Mouse (Mus musculus) limb, embryonic 13.5 days (tissue): ENCODE results near the gene Fam189a1. TPM values are rescaled to one million over a fixed set of nuclear protein-coding genes. Genes with fewer than 3 reads are reported as not detected.
A peak's percentile ranks its signal among the peaks of the same experiment; 100 is the strongest.

Source experiments
- ATAC-seq: fragments of 200-750 bp; cut with Nextera tagmentation; 2 replicates; pipeline ENCODE4 v1.8.0; 2017; ENCODE audit warnings: low read depth, moderate number of reproducible peaks, moderate TSS enrichment; ENCODE audit not compliant: low FRiP score
- H3K27ac ChIP-seq: fragments of 300-500 bp; sonication (generic); 2 replicates; pipeline ENCODE4 v1.5.1; 2015; ENCODE audit warnings: inconsistent platforms, mild to moderate bottlenecking, moderate library complexity
- H3K27me3 ChIP-seq: fragments of 300-500 bp; sonication (generic); 2 replicates; pipeline ENCODE4 v1.6.1; 2015; ENCODE audit warnings: mild to moderate bottlenecking, inconsistent platforms
- H3K36me3 ChIP-seq: fragments of 300-500 bp; sonication (generic); 2 replicates; pipeline ENCODE4 v1.6.1; 2015; ENCODE audit warnings: inconsistent platforms, mild to moderate bottlenecking, moderate library complexity
- H3K4me1 ChIP-seq: fragments of 300-500 bp; sonication (generic); 2 replicates; pipeline ENCODE4 v1.6.1; 2015; ENCODE audit warnings: inconsistent platforms
- H3K4me2 ChIP-seq: fragments of 300-500 bp; sonication (generic); replicated peaks from 2 replicates; pipeline ENCODE4 v1.6.1; 2015; ENCODE audit warnings: inconsistent platforms, mild to moderate bottlenecking, moderate library complexity
- H3K4me3 ChIP-seq: fragments of 300-500 bp; sonication (generic); 2 replicates; pipeline ENCODE4 v1.5.1; 2015; ENCODE audit warnings: moderate library complexity, mild to moderate bottlenecking, inconsistent platforms
- H3K9ac ChIP-seq: fragments of 300-500 bp; sonication (generic); 2 replicates; pipeline ENCODE4 v1.6.1; 2015; ENCODE audit warnings: mild to moderate bottlenecking, inconsistent platforms
- H3K9me3 ChIP-seq: fragments of 300-500 bp; sonication (generic); 2 replicates; pipeline ENCODE4 v1.6.1; 2016; ENCODE audit warnings: inconsistent platforms
- WGBS: fragments of 180-500 bp; shearing (Covaris S2); methylation state at CpG from one replicate; pipeline ENCODE4 v1.1.7; 2015; 5-methylcytosine and 5-hydroxymethylcytosine counted together
- polyA plus RNA-seq: library from polyadenylated mRNA; unstranded; fragments of >200 nt; fragmentation: Nextera tagmentation; extraction: Ambion mirVana; gene quantifications from 2 replicates; pipeline ENCODE4 v1.2.1, GENCODE M21; 2015

Fam189a1 gene
- polyA plus RNA-seq, 1 experiment from 2014 or later = 3.3 TPM

- WGBS = 70% methylated on average over 7 of the region's 7 CpGs
- H3K27me3 ChIP-seq = no peaks in the 10 kb centered on the region
- peak; percentile 57 for ATAC-seq
- no peaks in the 10 kb centered on the region for H3K9me3 ChIP-seq
- H3K9ac ChIP-seq = no peak overlapping the region
- peaks cover 7% of the 10 kb centered on the region for H3K4me1 ChIP-seq
- H3K4me2 ChIP-seq = no peak overlapping the region
- no peaks in the 10 kb centered on the region for H3K36me3 ChIP-seq
- no peak overlapping the region for H3K4me3 ChIP-seq
- H3K27ac ChIP-seq = no peak overlapping the region; the same call in 1 of the 2 replicates
Measured at GRCm38 (mm10) chr7:65060163-65060799, 96.1 kb downstream of the Fam189a1 start.

DNA sequence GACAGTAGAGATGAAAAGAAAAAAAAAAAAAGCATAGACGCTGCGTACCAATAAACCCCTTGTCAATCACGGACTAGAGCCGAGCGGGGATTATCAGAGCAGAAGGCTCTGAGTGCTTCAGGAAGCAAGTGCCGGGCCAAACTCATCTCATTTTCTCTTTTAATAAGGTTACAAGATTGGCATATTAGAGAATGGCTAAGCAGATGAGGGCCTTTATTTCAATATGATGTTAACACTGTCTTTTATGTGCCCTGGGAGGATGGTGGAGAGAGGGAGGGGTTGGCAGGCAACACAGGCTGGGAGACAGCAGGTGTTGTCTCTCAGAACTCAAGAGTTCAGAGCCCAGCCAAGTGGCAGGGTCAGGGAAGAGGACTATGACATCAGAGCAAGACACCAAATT, 99.5 kb downstream of the Fam189a1 start:
- Histone ChIP-seq H3K27ac (no peak overlapping the region), H3K9ac (no peak overlapping the region), H3K9me3 (no peaks in the 10 kb centered on the region), H3K4me3 (no peak overlapping the region), H3K4me1 (peaks cover 7% of the 10 kb centered on the region), H3K36me3 (no peaks in the 10 kb centered on the region), H3K4me2 (no peak overlapping the region), H3K27me3 (no peaks in the 10 kb centered on the region)
- 79% methylated on average over 6 of the region's 6 CpGs for WGBS
- no peak for ATAC-seq

DNA sequence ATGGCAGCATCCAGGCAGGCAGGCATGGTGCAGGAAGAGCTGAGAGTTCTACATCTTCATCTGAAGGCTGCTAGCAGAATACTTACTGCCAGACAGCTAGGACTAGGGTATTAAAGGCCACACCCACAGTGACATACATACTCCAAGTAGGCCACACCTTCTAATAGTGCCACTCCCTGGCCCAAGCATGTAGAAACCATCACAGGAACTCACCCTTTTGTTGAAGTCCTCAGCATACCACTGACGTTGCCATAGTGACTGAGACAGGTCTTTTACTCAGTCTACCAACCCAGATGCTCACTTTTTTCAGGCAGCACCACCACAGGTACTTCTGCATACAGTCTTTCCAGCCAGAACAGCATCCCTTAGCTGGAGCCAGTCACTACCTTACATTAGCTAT, 104.4 kb downstream of the Fam189a1 start:
- Histone ChIP-seq H3K9me3 (no peaks in the 10 kb centered on the region), H3K27ac (no peak overlapping the region), H3K27me3 (no peaks in the 10 kb centered on the region), H3K9ac (no peak overlapping the region), H3K36me3 (no peaks in the 10 kb centered on the region), H3K4me1 (peaks cover 26% of the 10 kb centered on the region), H3K4me3 (no peak overlapping the region), H3K4me2 (no peak overlapping the region)
- no peak for ATAC-seq
- WGBS = 73% methylated on average over 1 of the region's 1 CpGs

- Histone ChIP-seq H3K9ac (no peak overlapping the region), H3K4me3 (no peak overlapping the region), H3K4me1 (peaks cover 31% of the 10 kb centered on the region), H3K9me3 (no peaks in the 10 kb centered on the region), H3K27ac (no peak overlapping the region), H3K36me3 (no peaks in the 10 kb centered on the region), H3K4me2 (no peak overlapping the region), H3K27me3 (no peaks in the 10 kb centered on the region)
- WGBS = 55% methylated on average over 18 of the region's 18 CpGs
- no peak for ATAC-seq
Measured at GRCm38 (mm10) chr7:65049236-65049954, 107.0 kb downstream of the Fam189a1 start.

GRCm38 (mm10) chr7:65047700-65048099, 108.7 kb downstream of the Fam189a1 start:
- no peak for ATAC-seq
- no peak overlapping the region for H3K4me2 ChIP-seq
- H3K4me3 ChIP-seq = no peak overlapping the region
- H3K27me3 ChIP-seq = no peaks in the 10 kb centered on the region
- no peak overlapping the region for H3K9ac ChIP-seq
- no peaks in the 10 kb centered on the region for H3K36me3 ChIP-seq
- 66% methylated on average over 5 of the region's 5 CpGs for WGBS
- peaks cover 35% of the 10 kb centered on the region for H3K4me1 ChIP-seq
- no peak overlapping the region for H3K27ac ChIP-seq
- no peaks in the 10 kb centered on the region for H3K9me3 ChIP-seq

DNA sequence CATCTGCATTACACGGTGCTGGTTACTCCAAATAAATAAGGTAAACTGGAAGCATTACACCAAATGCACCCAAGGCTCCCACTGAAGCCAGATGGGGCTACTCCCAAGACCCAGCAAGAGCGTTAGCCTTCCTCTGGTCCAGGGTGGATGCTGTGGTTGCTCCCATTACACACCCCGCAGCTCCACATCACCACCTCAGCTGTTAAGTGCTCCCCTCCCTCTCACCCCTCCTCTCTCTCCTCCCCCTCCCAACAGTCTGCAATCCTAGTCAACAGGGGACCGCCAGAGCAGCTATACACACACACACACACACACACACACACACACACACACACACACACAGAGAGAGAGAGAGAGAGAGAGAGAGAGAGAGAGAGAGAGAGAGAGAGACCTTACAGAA, 109.7 kb downstream of the Fam189a1 start:
- WGBS = 42% methylated on average over 4 of the region's 4 CpGs
- Histone ChIP-seq H3K36me3 (no peaks in the 10 kb centered on the region), H3K4me2 (no peak overlapping the region), H3K27me3 (no peaks in the 10 kb centered on the region), H3K4me3 (no peak overlapping the region), H3K4me1 (peaks cover 35% of the 10 kb centered on the region), H3K27ac (no peak overlapping the region), H3K9me3 (0 out of 2 replicates have a peak, but pooled peaks cover 3% of the 10 kb centered on the region), H3K9ac (no peak overlapping the region)
- no peak for ATAC-seq

GRCm38 (mm10) chr7:65044280-65044679, 112.1 kb downstream of the Fam189a1 start:
- H3K27me3 ChIP-seq = no peaks in the 10 kb centered on the region
- H3K36me3 ChIP-seq = no peaks in the 10 kb centered on the region
- H3K9me3 ChIP-seq = 0 out of 2 replicates have a peak, but pooled peaks cover 3% of the 10 kb centered on the region
- no peak overlapping the region for H3K4me2 ChIP-seq
- H3K4me1 ChIP-seq = peaks cover 29% of the 10 kb centered on the region
- no peak overlapping the region for H3K4me3 ChIP-seq
- ATAC-seq = no peak
- no peak overlapping the region for H3K27ac ChIP-seq
- 79% methylated on average over 6 of the region's 6 CpGs for WGBS
- no peak overlapping the region for H3K9ac ChIP-seq

GRCm38 (mm10) chr7:65041106-65041505, 115.3 kb downstream of the Fam189a1 start:
- no peak overlapping the region for H3K4me2 ChIP-seq
- H3K27ac ChIP-seq = no peak overlapping the region
- 97% methylated on average over 7 of the region's 7 CpGs for whole genome bisulfite sequencing
- ATAC-seq = no peak
- H3K9ac ChIP-seq = no peak overlapping the region
- no peak overlapping the region for H3K4me3 ChIP-seq
- 0 out of 2 replicates have a peak, but pooled peaks cover 4% of the 10 kb centered on the region for H3K4me1 ChIP-seq
- H3K36me3 ChIP-seq = no peaks in the 10 kb centered on the region
- 0 out of 2 replicates have a peak, but pooled peaks cover 3% of the 10 kb centered on the region for H3K9me3 ChIP-seq
- H3K27me3 ChIP-seq = no peaks in the 10 kb centered on the region

- no peak overlapping the region for H3K27ac ChIP-seq
- no peaks in the 10 kb centered on the region for H3K9me3 ChIP-seq
- H3K4me2 ChIP-seq = no peak overlapping the region
- no peaks in the 10 kb centered on the region for H3K27me3 ChIP-seq
- no peaks in the 10 kb centered on the region for H3K4me1 ChIP-seq
- H3K9ac ChIP-seq = no peak overlapping the region
- H3K4me3 ChIP-seq = no peak overlapping the region
- WGBS = 79% methylated on average over 7 of the region's 7 CpGs
- H3K36me3 ChIP-seq = no peaks in the 10 kb centered on the region
- no peak for ATAC-seq
Measured at GRCm38 (mm10) chr7:65031741-65032140, 124.6 kb downstream of the Fam189a1 start.

GRCm38 (mm10) chr7:65031195-65031594, 125.2 kb downstream of the Fam189a1 start:
- H3K4me3 ChIP-seq = no peak overlapping the region
- H3K4me2 ChIP-seq = no peak overlapping the region
- 86% methylated on average over 6 of the region's 6 CpGs for whole genome bisulfite sequencing
- H3K27me3 ChIP-seq = no peaks in the 10 kb centered on the region
- no peak overlapping the region for H3K9ac ChIP-seq
- H3K27ac ChIP-seq = no peak overlapping the region
- no peaks in the 10 kb centered on the region for H3K9me3 ChIP-seq
- no peaks in the 10 kb centered on the region for H3K4me1 ChIP-seq
- no peaks in the 10 kb centered on the region for H3K36me3 ChIP-seq
- no peak for ATAC-seq

DNA sequence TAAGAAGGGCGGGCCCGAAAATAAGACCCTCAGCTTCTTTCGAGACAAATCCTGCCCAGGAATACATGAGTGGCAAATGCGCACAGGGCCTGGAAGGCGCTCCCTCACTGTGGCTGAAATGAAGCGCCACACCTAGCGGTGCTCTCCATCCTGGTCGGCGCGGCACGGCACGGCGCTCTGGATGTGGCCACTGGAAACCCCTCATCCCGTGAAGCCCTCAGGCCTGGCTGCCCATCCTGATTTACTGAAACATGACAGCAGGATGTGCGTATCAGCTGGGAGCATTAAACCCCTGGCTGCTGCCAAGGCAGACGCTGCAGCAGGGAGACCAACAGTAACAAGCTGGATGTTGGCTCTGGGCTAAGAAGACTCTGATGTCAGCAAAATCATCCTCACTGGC, 126.4 kb downstream of the Fam189a1 start:
- no peaks in the 10 kb centered on the region for H3K36me3 ChIP-seq
- H3K4me3 ChIP-seq = no peak overlapping the region
- H3K4me1 ChIP-seq = no peaks in the 10 kb centered on the region
- H3K4me2 ChIP-seq = no peak overlapping the region
- H3K27me3 ChIP-seq = no peaks in the 10 kb centered on the region
- no peak overlapping the region for H3K9ac ChIP-seq
- ATAC-seq = no peak
- 83% methylated on average over 16 of the region's 16 CpGs for WGBS
- H3K9me3 ChIP-seq = 0 out of 2 replicates have a peak, but pooled peaks cover 4% of the 10 kb centered on the region
- H3K27ac ChIP-seq = no peak overlapping the region

- ATAC-seq = no peak
- WGBS = 66% methylated on average over 2 of the region's 2 CpGs
- H3K4me2 ChIP-seq = no peak overlapping the region
- 0 out of 2 replicates have a peak, but pooled peaks cover 4% of the 10 kb centered on the region for H3K9me3 ChIP-seq
- H3K27me3 ChIP-seq = no peaks in the 10 kb centered on the region
- no peak overlapping the region for H3K4me3 ChIP-seq
- H3K9ac ChIP-seq = no peak overlapping the region
- no peak overlapping the region for H3K27ac ChIP-seq
- H3K4me1 ChIP-seq = 0 out of 2 replicates have a peak, but pooled peaks cover 3% of the 10 kb centered on the region
- no peaks in the 10 kb centered on the region for H3K36me3 ChIP-seq
Measured at GRCm38 (mm10) chr7:65021298-65021697, 135.1 kb downstream of the Fam189a1 start.
